Mouse (Mus musculus): ENCODE measurements at regions not wholly inside any gene's neighbourhood (a gene's known extent, or its start where the extent isn't known, plus 50 kb on each side); places are given as distances from the start of the nearest gene placed in this dataset.

GRCm38 (mm10) chr5:12222622-12223021 lies 160.6 kb upstream of the Sema3d start:
- no peak for DNase-seq (ENCODE audit: low read depth)

- DNase-seq (ENCODE audit: low read depth): no peak
These were observed 149.6 kb upstream of the Sema3d start for GRCm38 (mm10) chr5:12233377-12234096.

- no peak for DNase-seq (ENCODE audit: low read depth)
These were observed 139.9 kb upstream of the Sema3d start for GRCm38 (mm10) chr5:12243179-12243805.

GRCm38 (mm10) chr5:12293685-12294084 lies 89.5 kb upstream of the Sema3d start:
- DNase-seq (ENCODE audit: low read depth): no peak

GRCm38 (mm10) chr5:12297331-12297730 lies 85.9 kb upstream of the Sema3d start:
- no peak for DNase-seq (ENCODE audit: low read depth)

- DNase-seq (ENCODE audit: low read depth): no peak
These were observed 81.1 kb upstream of the Sema3d start for GRCm38 (mm10) chr5:12301833-12302808.

GRCm38 (mm10) chr5:12309408-12309807 lies 73.8 kb upstream of the Sema3d start:
- DNase-seq (ENCODE audit: low read depth): no peak

GRCm38 (mm10) chr5:12332648-12333305 lies 50.4 kb upstream of the Sema3d start:
- no peak for DNase-seq (ENCODE audit: low read depth)
